Mouse (Mus musculus) gastrocnemius, postnatal 36 days (tissue): ENCODE measurements around the gene Snph. TPM values are rescaled to one million over a fixed set of nuclear protein-coding genes. Genes with fewer than 3 reads are reported as not detected.
A peak's percentile ranks its signal among the peaks of the same experiment; 100 is the strongest.

Experiments used
- DNase-seq, 2 experiments: peaks; one replicate each; pipeline ENCODE4 v3.0.0; 2022
- intact Hi-C: fragments of 180-260 bp; cut with DNase I; formaldehyde crosslinking; loops from one replicate; pipeline ENCODE4 v1.15.1; 2025
- total RNA-seq, 2 experiments: library from RNA; stranded (reverse); gene quantifications; 2 replicates each; pipeline ENCODE4 v1.2.3; 2021

Gene Snph
- total RNA-seq, 2 experiments from 2014 or later = 25.7 to 33.6 TPM

GRCm38 (mm10) chr2:151605437-151605987 is 26.9 kb downstream of the Snph start:
- DNase-seq = peak; percentile 46 to 48
- intact Hi-C loops = no loop called here

DNA sequence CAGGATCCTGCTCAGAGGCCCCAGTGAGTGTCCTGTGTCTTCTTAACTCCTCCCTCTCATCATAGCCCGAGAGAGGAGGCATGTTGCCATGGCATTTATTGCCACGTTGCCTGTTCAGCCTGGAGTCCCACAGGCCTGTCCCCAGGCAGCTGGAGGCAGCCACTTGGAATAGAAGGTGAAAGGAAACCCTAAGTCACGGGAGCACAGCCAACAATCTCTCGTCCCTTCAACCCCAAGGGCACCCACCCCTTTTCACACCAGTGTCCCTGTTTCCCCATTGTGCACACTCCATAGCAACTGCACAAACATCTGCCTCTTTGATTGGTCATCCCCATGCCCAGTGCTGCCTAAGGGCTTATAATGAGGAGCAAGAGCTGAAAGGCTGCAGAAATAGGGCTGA is 28.8 kb downstream of the Snph start:
- intact Hi-C loops = no loop called here
- DNase-seq = peak in 1 of 2 experiments; percentile 15

DNA sequence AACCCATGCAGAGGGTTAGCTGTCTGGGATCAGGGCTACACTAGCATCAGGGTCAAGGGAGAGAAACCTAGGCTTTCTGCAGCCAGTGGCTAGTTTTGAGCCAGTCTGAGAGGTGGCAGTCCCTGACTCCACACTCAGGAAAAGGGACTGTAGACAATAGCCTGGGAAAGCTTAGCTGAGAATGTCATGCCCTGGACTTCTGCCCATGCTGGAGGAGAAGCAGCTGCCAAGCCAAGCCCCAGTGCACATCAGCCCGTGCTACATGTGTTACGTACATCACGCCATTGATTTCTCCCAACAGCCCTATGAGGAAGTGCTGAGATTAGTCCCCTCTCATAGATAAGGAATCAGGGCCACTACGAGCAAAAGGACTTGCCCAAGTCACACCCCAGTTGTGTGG is 30.3 kb downstream of the Snph start:
- intact Hi-C loops = no loop called here
- DNase-seq = no peak

- DNase-seq = no peak
- intact Hi-C loops = no loop called here
These were observed 34.3 kb downstream of the Snph start for GRCm38 (mm10) chr2:151598068-151598467.

DNA sequence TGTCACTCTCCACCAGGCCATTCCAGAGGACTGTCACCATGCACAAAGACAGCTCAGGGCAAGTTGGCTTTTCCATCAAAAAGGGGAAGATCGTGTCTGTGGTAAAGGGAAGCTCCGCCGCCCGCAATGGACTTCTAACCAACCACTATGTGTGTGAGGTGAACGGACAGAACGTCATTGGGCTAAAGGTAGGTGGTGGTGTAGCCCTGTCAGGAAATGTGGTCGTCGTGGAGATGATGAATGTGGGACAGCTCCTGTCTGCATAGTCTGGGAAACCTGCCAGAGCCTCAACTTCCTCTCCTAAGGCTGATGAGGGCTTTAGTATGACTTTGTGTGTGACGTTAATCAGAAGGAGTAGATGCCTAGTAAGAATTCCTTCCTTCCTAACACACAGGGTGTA is 45.1 kb downstream of the Snph start:
- intact Hi-C loops = no loop called here
- DNase-seq = no peak

- intact Hi-C loops = no loop called here
- DNase-seq = no peak
These were observed 45.6 kb downstream of the Snph start for GRCm38 (mm10) chr2:151586807-151587206.

DNA sequence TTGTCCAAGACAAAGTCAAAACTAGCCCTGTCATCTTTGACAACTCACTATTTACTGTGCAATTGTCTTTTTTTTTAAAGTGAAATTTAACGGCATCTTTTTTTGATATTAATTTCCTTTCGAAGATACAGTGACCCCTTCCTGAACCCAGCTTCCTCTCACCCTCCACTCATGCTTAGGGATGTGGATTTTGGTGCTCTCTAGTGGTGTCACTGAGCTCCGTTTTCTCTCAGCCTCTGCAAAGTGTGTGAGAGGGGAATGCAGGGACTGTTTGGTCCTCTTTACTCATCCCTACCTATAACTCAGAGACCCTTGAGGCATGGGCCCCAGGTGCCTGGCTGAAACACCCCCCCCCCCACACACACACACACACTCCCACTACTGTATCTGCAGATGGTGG is 46.5 kb downstream of the Snph start:
- intact Hi-C loops = no loop called here

DNA sequence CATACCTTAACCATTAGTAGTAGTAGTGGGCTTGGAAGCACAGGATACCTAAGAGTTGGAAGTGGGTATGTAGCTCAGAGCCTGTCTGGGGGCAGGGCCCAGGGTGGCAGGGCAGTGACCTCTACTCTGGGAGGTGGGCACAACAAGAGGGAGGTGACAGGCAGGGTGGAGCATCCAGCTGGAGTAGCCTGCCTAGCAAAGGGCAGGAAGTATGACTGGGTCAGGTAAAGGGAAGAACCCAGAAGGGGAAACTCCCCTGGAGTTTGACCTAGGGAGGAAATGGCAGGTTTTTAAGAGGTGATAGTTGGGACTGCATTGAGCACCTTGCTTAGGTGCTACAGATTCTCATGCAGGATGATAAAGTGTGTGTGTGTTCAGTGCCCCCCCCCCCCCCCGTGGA is 51.4 kb downstream of the Snph start:
- intact Hi-C loops = loop anchor here (5.0 kb wide), 1 partner anchor 101 kb away; no protein-coding TSS in a partner anchor
- DNase-seq = no peak

More for the DNA sequence above, 46.5 kb downstream of the Snph start:
- DNase-seq = no peak

DNA sequence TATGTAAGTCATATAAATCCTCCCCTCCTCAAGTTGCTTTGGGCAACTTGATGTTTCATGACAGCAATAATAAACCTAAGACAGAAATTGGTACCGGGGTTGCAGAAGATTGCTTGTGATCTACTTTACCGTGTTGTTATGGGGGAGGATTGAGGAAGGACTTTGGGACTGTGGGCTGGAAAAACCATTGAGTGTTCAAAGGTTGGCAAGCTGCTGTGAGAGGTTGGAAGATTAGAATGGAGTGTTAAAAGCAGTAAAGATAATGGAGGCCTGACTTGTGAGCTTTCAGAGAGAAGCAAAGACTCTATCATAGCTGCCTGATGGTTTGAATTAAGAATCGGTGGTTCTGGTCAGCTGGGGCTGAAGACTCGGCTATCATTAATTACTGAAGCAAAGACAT is 53.2 kb downstream of the Snph start:
- intact Hi-C loops = loop anchor here (5.0 kb wide), 1 partner anchor 38 kb away; no protein-coding TSS in a partner anchor

DNA sequence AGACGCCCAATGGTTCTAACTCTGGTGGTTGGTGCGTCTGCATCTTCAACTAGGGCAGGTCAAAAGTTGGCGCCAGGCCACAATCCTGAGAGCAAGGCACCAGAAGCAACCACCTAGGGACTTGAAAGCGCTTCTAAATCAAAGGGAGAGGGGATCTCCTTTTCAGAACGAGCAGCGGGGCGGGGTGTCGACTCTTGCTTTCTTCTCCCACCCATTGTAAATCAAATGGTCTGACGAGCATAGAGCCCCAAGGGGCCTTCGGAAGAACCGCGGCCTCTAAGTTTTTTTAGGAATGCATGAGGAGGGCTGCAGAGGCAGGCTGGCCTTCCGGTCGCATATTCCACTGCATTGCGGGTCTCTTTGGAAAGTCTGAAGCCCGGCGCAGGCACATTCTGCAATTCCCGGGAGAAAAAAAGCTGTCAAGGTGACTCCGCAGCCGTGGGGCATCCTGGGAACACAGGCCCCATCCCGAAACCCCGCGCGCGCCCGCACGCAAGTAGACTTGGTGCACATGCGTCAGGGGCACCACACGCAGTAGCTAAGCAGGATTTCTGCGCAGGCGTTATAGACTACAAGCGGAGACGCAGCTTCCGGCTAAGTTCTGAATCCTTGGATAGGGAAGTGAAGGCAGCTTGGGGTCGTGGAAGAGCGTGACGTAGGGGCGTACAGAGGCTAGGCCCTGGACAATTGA is 56.5 kb downstream of the Snph start:
- peak; percentile 76 to 81 for DNase-seq
- intact Hi-C loops = loop anchor here (5.0 kb wide), 1 partner anchor 41 kb away; no protein-coding TSS in a partner anchor

More for the DNA sequence above, 53.2 kb downstream of the Snph start:
- DNase-seq = no peak

- DNase-seq = no peak
- intact Hi-C loops = loop anchor here (5.0 kb wide), 1 partner anchor 42 kb away; no protein-coding TSS in a partner anchor
These were observed 57.2 kb downstream of the Snph start for GRCm38 (mm10) chr2:151575119-151575698.

- DNase-seq = no peak
- intact Hi-C loops = loop anchor here (5.0 kb wide), 1 partner anchor 43 kb away; no protein-coding TSS in a partner anchor
These were observed 57.8 kb downstream of the Snph start for GRCm38 (mm10) chr2:151574607-151575006.

DNA sequence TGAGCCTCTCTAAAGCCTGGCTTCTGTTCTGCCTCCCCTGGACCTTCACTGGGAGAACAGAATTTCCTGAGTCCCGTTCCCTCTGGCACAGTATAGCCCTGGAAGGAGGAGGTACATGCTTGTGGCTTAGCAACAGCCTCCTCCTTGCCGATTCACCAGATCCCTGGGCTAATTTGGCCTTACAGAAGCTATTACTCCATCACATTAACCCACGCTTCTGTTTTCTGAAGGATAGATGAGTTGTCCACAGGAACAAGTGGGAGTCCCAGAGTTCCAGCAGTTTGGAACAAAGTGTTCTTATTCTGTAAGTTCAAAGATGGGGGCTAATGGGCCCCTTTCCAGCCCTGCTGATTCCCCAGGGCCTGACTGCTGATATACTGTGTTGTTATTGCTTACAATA is 58.7 kb downstream of the Snph start:
- no peak for DNase-seq
- intact Hi-C loops = no loop called here

DNA sequence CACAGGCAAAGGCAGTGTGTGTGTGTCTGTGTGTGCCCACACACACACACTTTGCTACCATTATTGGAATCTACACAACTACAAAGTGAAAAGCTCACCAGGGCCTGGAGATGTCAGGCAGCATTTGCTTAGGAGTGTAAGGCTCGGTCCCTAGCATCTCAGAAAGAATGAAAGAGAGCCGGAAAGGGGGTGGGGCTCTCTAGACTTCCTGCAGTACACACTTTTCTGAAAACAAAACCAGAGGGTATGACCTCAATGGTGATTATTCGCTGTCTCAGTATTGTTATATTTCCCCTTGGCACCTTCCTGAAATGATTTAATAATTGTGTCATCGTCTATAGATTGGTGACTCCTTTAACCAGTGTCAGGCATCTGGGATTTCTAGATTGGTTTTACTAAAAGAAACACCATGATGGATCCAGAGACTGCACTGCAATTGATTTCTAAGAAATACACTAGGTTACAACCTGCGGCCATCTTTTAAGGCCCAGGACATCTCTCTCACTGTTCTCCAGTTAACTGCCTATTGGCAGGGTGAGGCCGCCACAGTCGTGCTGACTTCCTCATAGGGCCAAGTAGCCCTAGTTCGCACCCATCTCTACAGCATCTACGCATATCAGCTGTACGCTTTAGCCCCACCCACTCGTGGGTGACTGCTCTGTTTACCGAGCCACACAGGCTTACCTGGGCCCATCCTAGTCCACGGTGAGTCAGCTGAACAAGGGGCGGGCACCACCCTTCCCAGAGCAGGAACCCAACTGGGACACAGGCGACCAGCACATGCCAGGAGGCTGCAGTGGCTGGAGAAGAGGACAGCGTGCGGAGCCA is 60.3 kb downstream of the Snph start, which contains the start of gene Sdcbp2:
Sdcbp2 (plus strand) TSS at position 750 of the 828 bp plus-strand sequence.
- intact Hi-C loops = no loop called here
- no peak for DNase-seq

DNA sequence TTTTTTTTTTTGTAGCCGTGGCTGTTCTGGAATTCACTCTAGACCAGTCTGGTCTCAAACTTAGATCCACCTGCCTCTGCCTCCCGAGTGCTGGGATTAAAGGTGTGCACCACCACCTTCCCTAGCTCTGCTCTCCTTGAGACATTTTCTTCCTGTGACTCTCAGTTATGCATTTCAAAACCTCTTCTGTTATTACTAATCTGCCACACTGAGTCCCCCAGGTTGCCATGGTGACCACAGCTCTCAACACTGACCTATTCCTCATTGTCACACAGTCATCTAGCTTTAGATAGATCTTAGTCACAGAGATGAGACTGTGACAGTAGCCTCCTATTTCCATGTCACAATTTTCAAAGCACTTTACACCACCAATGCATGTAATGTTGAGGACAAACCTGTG is 62.9 kb downstream of the Snph start:
- DNase-seq = no peak
- intact Hi-C loops = no loop called here

- intact Hi-C loops = no loop called here
- DNase-seq = no peak
These were observed 65.5 kb downstream of the Snph start for GRCm38 (mm10) chr2:151566856-151567255.

- intact Hi-C loops = no loop called here
- DNase-seq = no peak
These were observed 67.4 kb downstream of the Snph start for GRCm38 (mm10) chr2:151564986-151565385.

DNA sequence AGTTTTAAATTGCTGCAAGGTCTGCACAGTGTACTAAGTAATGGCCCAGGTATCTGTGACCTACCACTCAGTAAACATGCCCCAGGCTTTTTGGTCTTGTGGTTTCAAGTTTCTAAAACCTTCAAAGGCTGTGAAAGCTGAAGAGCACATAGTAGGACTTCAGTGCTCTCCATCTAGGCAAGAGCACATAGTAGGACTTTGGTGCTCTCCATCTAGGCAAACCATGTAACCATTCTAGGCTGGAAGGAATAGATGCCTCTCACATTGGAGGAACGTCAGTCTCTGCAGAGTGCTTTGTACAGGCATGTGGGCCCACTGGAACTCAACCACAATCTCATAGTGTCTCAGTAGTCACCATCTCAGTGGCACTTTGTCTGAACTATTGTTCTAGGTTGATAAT is 68.4 kb downstream of the Snph start:
- no peak for DNase-seq
- intact Hi-C loops = no loop called here

- intact Hi-C loops = no loop called here
- DNase-seq = no peak
These were observed 69.2 kb downstream of the Snph start for GRCm38 (mm10) chr2:151562930-151563921.
